Mouse (Mus musculus) liver, embryonic 15.5 days (tissue): ENCODE data around the gene Slc22a3. TPM values are rescaled to one million over a fixed set of nuclear protein-coding genes. Genes with fewer than 3 reads are reported as not detected.

ENCODE experiments used
- ATAC-seq: fragments of 200-750 bp; cut with Nextera tagmentation; 2 replicates; pipeline ENCODE4 v1.8.0; 2017; ENCODE audit warnings: moderate number of reproducible peaks, mild to moderate bottlenecking, moderate library complexity; ENCODE audit not compliant: insufficient read depth
- H3K27ac ChIP-seq: fragments of 300-500 bp; sonication (generic); replicated peaks from 2 replicates; pipeline ENCODE4 v1.5.1; 2015; ENCODE audit warnings: mild to moderate bottlenecking, inconsistent platforms
- H3K27me3 ChIP-seq: fragments of 300-500 bp; sonication (generic); 2 replicates; pipeline ENCODE4 v1.6.1; 2015; ENCODE audit warnings: mild to moderate bottlenecking, inconsistent platforms
- H3K36me3 ChIP-seq: fragments of 300-500 bp; sonication (generic); replicated peaks from 2 replicates; pipeline ENCODE4 v1.6.1; 2015; ENCODE audit warnings: moderate library complexity, mild to moderate bottlenecking, inconsistent platforms
- H3K4me1 ChIP-seq: fragments of 300-500 bp; sonication (generic); replicated peaks from 2 replicates; pipeline ENCODE4 v1.6.1; 2015; ENCODE audit warnings: inconsistent platforms
- H3K4me2 ChIP-seq: fragments of 300-500 bp; sonication (generic); 2 replicates; pipeline ENCODE4 v1.6.1; 2015; ENCODE audit warnings: moderate library complexity, mild to moderate bottlenecking, inconsistent platforms
- H3K4me3 ChIP-seq: fragments of 300-500 bp; sonication (generic); replicated peaks from 2 replicates; pipeline ENCODE4 v1.5.1; 2015; ENCODE audit warnings: mild to moderate bottlenecking, inconsistent platforms
- H3K9ac ChIP-seq: fragments of 300-500 bp; sonication (generic); 2 replicates; pipeline ENCODE4 v1.6.1; 2015; ENCODE audit warnings: moderate library complexity, mild to moderate bottlenecking, inconsistent platforms
- H3K9me3 ChIP-seq: fragments of 300-500 bp; sonication (generic); replicated peaks from 2 replicates; pipeline ENCODE4 v1.6.1; 2016; ENCODE audit warnings: inconsistent platforms
- WGBS: fragments of 180-500 bp; shearing (Covaris S2); methylation state at CpG from one replicate; pipeline ENCODE4 v1.1.7; 2015; ENCODE audit warnings: mixed read lengths; ENCODE audit not compliant: insufficient replicate concordance; 5-methylcytosine and 5-hydroxymethylcytosine counted together
- polyA plus RNA-seq: library from polyadenylated mRNA; unstranded; fragments of >200 nt; fragmentation: Nextera tagmentation; extraction: Ambion mirVana; gene quantifications from 2 replicates; pipeline ENCODE4 v1.2.1, GENCODE M21; 2015

The Slc22a3 gene
- polyA plus RNA-seq, result 0.48 and 0.69 TPM in 2 replicates

- Histone ChIP-seq H3K36me3 (no peaks in the 10 kb centered on the region), H3K9me3 (no peaks in the 10 kb centered on the region), H3K9ac (no peak within 1 kb of the TSS), H3K4me3 (peak within 1 kb of the TSS; percentile 33), H3K27me3 (peaks cover 54% of the 10 kb centered on the region), H3K27ac (no peak within 1 kb of the TSS), H3K4me2 (peak within 1 kb of the TSS; percentile 62), H3K4me1 (peaks cover 6% of the 10 kb centered on the region; the same call in 1 of the 2 replicates)
- ATAC-seq, result no peak
- 5% methylated on average over 14 of the region's 14 CpGs for WGBS
These were observed at the start of gene Slc22a3 for GRCm38 (mm10) chr17:12507654-12508204. TSS of gene Slc22a3 (minus strand) at chr17:12507704.

- H3K9ac ChIP-seq, result no peak overlapping the region
- no peaks in the 10 kb centered on the region for H3K36me3 ChIP-seq
- no peaks in the 10 kb centered on the region for H3K4me1 ChIP-seq
- ATAC-seq, result no peak
- H3K4me3 ChIP-seq, result no peak overlapping the region
- no peaks in the 10 kb centered on the region for H3K9me3 ChIP-seq
- no peak overlapping the region for H3K27ac ChIP-seq
- no peak overlapping the region for H3K4me2 ChIP-seq
- 51% methylated on average over 13 of the region's 13 CpGs for WGBS
- 0 out of 2 replicates have a peak, but pooled peaks cover 3% of the 10 kb centered on the region for H3K27me3 ChIP-seq
These were observed 27.0 kb upstream of the Slc22a3 start for GRCm38 (mm10) chr17:12534353-12535145.

GRCm38 (mm10) chr17:12532115-12532514 is 24.6 kb upstream of the Slc22a3 start:
- Histone ChIP-seq H3K27me3 (no peaks in the 10 kb centered on the region), H3K36me3 (no peaks in the 10 kb centered on the region), H3K9me3 (no peaks in the 10 kb centered on the region), H3K4me1 (no peaks in the 10 kb centered on the region), H3K27ac (no peak overlapping the region), H3K4me2 (no peak overlapping the region), H3K9ac (no peak overlapping the region), H3K4me3 (no peak overlapping the region)
- no peak for ATAC-seq
- 15% methylated on average over 5 of the region's 5 CpGs for whole genome bisulfite sequencing

DNA sequence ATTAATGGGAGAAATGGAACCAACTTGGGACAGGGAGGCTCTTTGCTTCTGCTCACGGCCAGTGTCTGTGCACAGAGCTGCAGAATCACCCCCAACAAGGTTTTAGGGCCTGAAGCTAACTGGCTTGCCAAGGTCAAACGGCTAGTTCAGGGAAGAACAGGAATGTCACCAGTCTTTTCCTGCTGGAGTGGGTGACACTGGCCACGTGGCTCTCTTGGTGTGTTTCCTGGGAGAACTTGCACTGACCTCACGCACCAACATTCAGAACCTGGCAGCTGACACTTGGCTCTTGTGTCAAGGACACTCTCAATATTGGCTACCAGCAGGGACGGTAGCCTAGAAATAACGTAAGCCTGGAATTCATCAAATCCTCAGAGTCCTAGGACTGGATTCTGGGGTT is 22.6 kb upstream of the Slc22a3 start:
- Histone ChIP-seq H3K9ac (no peak overlapping the region), H3K4me3 (no peak overlapping the region), H3K4me2 (no peak overlapping the region), H3K36me3 (no peaks in the 10 kb centered on the region), H3K27me3 (no peaks in the 10 kb centered on the region), H3K9me3 (no peaks in the 10 kb centered on the region), H3K27ac (no peak overlapping the region), H3K4me1 (no peaks in the 10 kb centered on the region)
- no peak for ATAC-seq
- WGBS, result 56% methylated on average over 6 of the region's 6 CpGs

- Histone ChIP-seq H3K27ac (no peak overlapping the region), H3K4me2 (no peak overlapping the region), H3K27me3 (no peaks in the 10 kb centered on the region), H3K4me3 (no peak overlapping the region), H3K9ac (no peak overlapping the region), H3K4me1 (no peaks in the 10 kb centered on the region), H3K36me3 (no peaks in the 10 kb centered on the region), H3K9me3 (no peaks in the 10 kb centered on the region)
- no peak for ATAC-seq
- WGBS, result 51% methylated on average over 4 of the region's 4 CpGs
These were observed 22.0 kb upstream of the Slc22a3 start for GRCm38 (mm10) chr17:12529384-12529985.

DNA sequence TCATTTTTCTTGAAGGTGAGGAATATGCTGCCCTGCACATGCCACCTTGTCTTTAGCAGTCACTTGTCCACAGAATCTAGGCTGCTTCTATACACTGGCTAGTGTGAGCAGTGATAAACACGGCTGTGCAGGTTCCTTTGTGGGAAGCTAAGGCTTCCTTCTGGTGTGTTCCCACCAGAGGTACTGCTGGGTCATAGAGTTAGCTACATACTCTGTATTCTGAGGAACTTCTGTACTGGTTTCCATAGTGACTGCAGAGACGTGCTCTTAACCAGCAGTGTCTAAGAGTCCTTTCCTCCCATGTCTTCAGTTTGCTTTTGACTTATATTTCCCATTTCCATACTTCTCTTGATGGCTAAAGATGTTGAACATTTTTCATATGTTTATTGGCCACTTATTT is 11.6 kb upstream of the Slc22a3 start:
- Histone ChIP-seq H3K9me3 (no peaks in the 10 kb centered on the region), H3K27ac (no peak overlapping the region), H3K4me3 (no peak overlapping the region), H3K9ac (no peak overlapping the region), H3K4me1 (peaks cover 4% of the 10 kb centered on the region; the same call in 1 of the 2 replicates), H3K4me2 (no peak overlapping the region), H3K27me3 (no peaks in the 10 kb centered on the region), H3K36me3 (no peaks in the 10 kb centered on the region)
- 25% methylated on average over 2 of the region's 2 CpGs for WGBS
- no peak for ATAC-seq

DNA sequence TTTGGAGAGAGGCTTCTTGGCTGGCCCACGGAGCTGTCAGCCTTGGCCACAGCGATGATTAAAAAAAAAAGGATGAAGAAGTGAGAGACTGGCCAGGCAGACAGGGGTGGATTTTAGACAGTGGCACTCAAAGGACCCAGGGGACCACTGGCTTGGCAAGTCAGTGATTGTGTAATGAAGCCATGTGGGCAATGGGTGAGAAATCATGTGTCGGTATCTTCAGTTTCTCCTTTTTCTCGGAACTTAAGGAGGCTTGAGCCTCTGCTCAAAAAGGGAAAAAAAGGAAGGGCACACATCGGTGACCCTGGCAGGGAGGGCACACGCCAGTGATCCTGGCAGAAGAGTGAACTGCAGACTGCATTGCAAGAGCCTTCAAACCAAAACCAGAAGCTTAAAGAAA is 10.7 kb upstream of the Slc22a3 start:
- no peak overlapping the region for H3K9ac ChIP-seq
- WGBS, result 33% methylated on average over 6 of the region's 6 CpGs
- no peak overlapping the region for H3K27ac ChIP-seq
- H3K9me3 ChIP-seq, result no peaks in the 10 kb centered on the region
- H3K4me1 ChIP-seq, result peaks cover 4% of the 10 kb centered on the region; the same call in 1 of the 2 replicates
- no peak overlapping the region for H3K4me3 ChIP-seq
- H3K27me3 ChIP-seq, result no peaks in the 10 kb centered on the region
- ATAC-seq, result no peak
- H3K36me3 ChIP-seq, result no peaks in the 10 kb centered on the region
- no peak overlapping the region for H3K4me2 ChIP-seq

DNA sequence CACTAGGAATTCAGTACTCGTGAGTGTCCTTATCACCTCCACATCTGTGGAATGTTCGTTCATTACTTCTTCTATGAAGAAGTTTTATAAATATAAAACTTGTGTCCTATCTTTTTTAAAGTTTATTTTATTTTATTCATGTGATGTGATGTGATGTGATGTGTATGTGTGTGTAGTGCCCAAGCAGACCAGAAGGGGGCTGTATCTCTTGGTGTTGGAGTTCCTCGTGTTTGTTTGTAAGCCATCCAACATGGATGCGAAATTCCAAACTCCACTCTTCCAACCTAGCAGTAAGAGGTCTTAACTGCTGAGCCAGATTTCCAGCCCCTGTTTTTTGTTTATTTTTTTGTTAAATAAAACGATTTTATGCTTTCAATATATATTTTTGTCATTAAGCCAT is 6.5 kb upstream of the Slc22a3 start:
- H3K9ac ChIP-seq, result no peak overlapping the region
- no peak overlapping the region for H3K27ac ChIP-seq
- no peak overlapping the region for H3K4me2 ChIP-seq
- H3K27me3 ChIP-seq, result peaks cover 2% of the 10 kb centered on the region
- no peak for ATAC-seq
- no peaks in the 10 kb centered on the region for H3K36me3 ChIP-seq
- H3K4me1 ChIP-seq, result peaks cover 4% of the 10 kb centered on the region; the same call in 1 of the 2 replicates
- H3K4me3 ChIP-seq, result no peak overlapping the region
- no peaks in the 10 kb centered on the region for H3K9me3 ChIP-seq
- WGBS, result 33% methylated on average over 5 of the region's 5 CpGs

GRCm38 (mm10) chr17:12513107-12513923 is 5.8 kb upstream of the Slc22a3 start:
- H3K36me3 ChIP-seq, result no peaks in the 10 kb centered on the region
- H3K4me2 ChIP-seq, result no peak overlapping the region
- H3K27ac ChIP-seq, result no peak overlapping the region
- peaks cover under 1% of the 10 kb centered on the region; the same call in 1 of the 2 replicates for H3K4me1 ChIP-seq
- H3K9ac ChIP-seq, result no peak overlapping the region
- 24% methylated on average over 9 of the region's 9 CpGs for WGBS
- no peak overlapping the region for H3K4me3 ChIP-seq
- peak; percentile 47 for ATAC-seq
- H3K27me3 ChIP-seq, result peaks cover 9% of the 10 kb centered on the region
- no peaks in the 10 kb centered on the region for H3K9me3 ChIP-seq

DNA sequence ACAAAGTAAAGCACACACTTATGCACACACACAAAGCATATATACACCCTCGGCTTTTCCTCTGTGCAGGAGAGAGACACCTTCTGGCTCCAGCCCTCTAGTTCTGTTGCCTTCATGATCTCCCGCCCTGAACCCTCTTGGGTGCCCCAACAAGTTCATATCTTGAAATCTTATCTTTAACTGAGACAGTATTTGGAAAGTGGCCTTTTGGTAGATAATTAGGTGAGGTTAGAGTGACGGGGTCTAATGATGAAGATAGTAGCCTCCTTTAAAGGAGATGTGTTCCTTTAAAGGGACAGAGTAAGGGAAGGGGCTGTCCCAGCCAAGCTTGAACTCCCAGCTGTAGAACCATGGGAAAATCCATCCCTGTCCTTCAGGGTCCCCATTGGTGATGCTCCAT is 3.7 kb upstream of the Slc22a3 start:
- Histone ChIP-seq H3K36me3 (no peaks in the 10 kb centered on the region), H3K27ac (no peak overlapping the region), H3K4me2 (no peak overlapping the region), H3K9ac (no peak overlapping the region), H3K27me3 (peaks cover 30% of the 10 kb centered on the region), H3K9me3 (no peaks in the 10 kb centered on the region), H3K4me3 (no peak overlapping the region), H3K4me1 (peaks cover 6% of the 10 kb centered on the region)
- no peak for ATAC-seq
- WGBS, result 26% methylated on average over 3 of the region's 3 CpGs

- WGBS, result 33% methylated on average over 7 of the region's 7 CpGs
- H3K36me3 ChIP-seq, result no peaks in the 10 kb centered on the region
- H3K9me3 ChIP-seq, result no peaks in the 10 kb centered on the region
- no peak overlapping the region for H3K27ac ChIP-seq
- no peak for ATAC-seq
- H3K27me3 ChIP-seq, result peaks cover 51% of the 10 kb centered on the region
- H3K4me3 ChIP-seq, result no peak overlapping the region
- H3K4me1 ChIP-seq, result peaks cover 6% of the 10 kb centered on the region
- H3K4me2 ChIP-seq, result no peak overlapping the region
- no peak overlapping the region for H3K9ac ChIP-seq
These were observed 872 bp upstream of the Slc22a3 start for GRCm38 (mm10) chr17:12508376-12508775.
